Mouse (Mus musculus): ENCODE results near the gene Stac3.

Stac3 gene

GRCm38 (mm10) chr10:127500894-127501893, at the start of gene Stac3:
Stac3 (plus strand) TSS chr10:127501686.
- peak; percentile 74 for DNase-seq (ENCODE audit: low read depth, low spot score)

GRCm38 (mm10) chr10:127453701-127454100, 47.8 kb upstream of the Stac3 start:
- no peak for DNase-seq (ENCODE audit: low read depth, low spot score)

- no peak for DNase-seq (ENCODE audit: low read depth, low spot score)
Observed at GRCm38 (mm10) chr10:127462411-127463096, 38.9 kb upstream of the Stac3 start.

- DNase-seq (ENCODE audit: low read depth, low spot score) = no peak
Observed at GRCm38 (mm10) chr10:127471281-127471988, 30.1 kb upstream of the Stac3 start.

- no peak for DNase-seq (ENCODE audit: low read depth, low spot score)
Observed at GRCm38 (mm10) chr10:127472722-127473121, 28.8 kb upstream of the Stac3 start.

- DNase-seq (ENCODE audit: low read depth, low spot score) = no peak
Observed at GRCm38 (mm10) chr10:127475175-127475574, 26.3 kb upstream of the Stac3 start.

- DNase-seq (ENCODE audit: low read depth, low spot score) = no peak
Observed at GRCm38 (mm10) chr10:127476541-127476940, 24.9 kb upstream of the Stac3 start.

- DNase-seq (ENCODE audit: low read depth, low spot score) = no peak
Observed at GRCm38 (mm10) chr10:127477301-127477700, 24.2 kb upstream of the Stac3 start.

GRCm38 (mm10) chr10:127479131-127479530, 22.4 kb upstream of the Stac3 start:
- DNase-seq (ENCODE audit: low read depth, low spot score) = peak; percentile 87

GRCm38 (mm10) chr10:127480833-127481813, 20.4 kb upstream of the Stac3 start:
- DNase-seq (ENCODE audit: low read depth, low spot score) = peak; percentile 94

GRCm38 (mm10) chr10:127485235-127485634, 16.3 kb upstream of the Stac3 start:
- DNase-seq (ENCODE audit: low read depth, low spot score) = peak; percentile 62

- no peak for DNase-seq (ENCODE audit: low read depth, low spot score)
Observed at GRCm38 (mm10) chr10:127488856-127489255, 12.6 kb upstream of the Stac3 start.

GRCm38 (mm10) chr10:127490160-127491127, 11.0 kb upstream of the Stac3 start:
- no peak for DNase-seq (ENCODE audit: low read depth, low spot score)

GRCm38 (mm10) chr10:127491128-127491512, 10.4 kb upstream of the Stac3 start:
- no peak for DNase-seq (ENCODE audit: low read depth, low spot score)

- DNase-seq (ENCODE audit: low read depth, low spot score) = no peak
Observed at GRCm38 (mm10) chr10:127492118-127492517, 9.4 kb upstream of the Stac3 start.

- no peak for DNase-seq (ENCODE audit: low read depth, low spot score)
Observed at GRCm38 (mm10) chr10:127496156-127496555, 5.3 kb upstream of the Stac3 start.

GRCm38 (mm10) chr10:127499516-127499915, 2.0 kb upstream of the Stac3 start:
- no peak for DNase-seq (ENCODE audit: low read depth, low spot score)

GRCm38 (mm10) chr10:127500042-127500441, 1.4 kb upstream of the Stac3 start:
- DNase-seq (ENCODE audit: low read depth, low spot score) = peak; percentile 59

- peak; percentile 30 for DNase-seq (ENCODE audit: low read depth, low spot score)
Observed at GRCm38 (mm10) chr10:127508239-127508638, 6.8 kb downstream of the Stac3 start.

All from 3T3-L1 (cell line).